Mouse (Mus musculus) kidney, postnatal 0 days (tissue): ENCODE measurements at regions not wholly inside any gene's neighbourhood (a gene's known extent, or its start where the extent isn't known, plus 50 kb on each side); places are given as distances from the start of the nearest gene placed in this dataset.

Source experiments
- ATAC-seq: fragments of 200-750 bp; cut with Nextera tagmentation; replicated peaks from 2 replicates; pipeline ENCODE4 v1.8.0; 2017; ENCODE audit warnings: low read depth, moderate number of reproducible peaks, moderate TSS enrichment, moderate library complexity; ENCODE audit not compliant: low FRiP score
- DNase-seq: peaks from one replicate; pipeline ENCODE4 v3.0.0-alpha.2; 2016; ENCODE audit warnings: low spot score
- H3K27ac ChIP-seq: fragments of 300-500 bp; sonication (generic); 2 replicates; pipeline ENCODE4 v1.5.1; 2014; ENCODE audit warnings: mild to moderate bottlenecking
- H3K27me3 ChIP-seq: fragments of 300-500 bp; sonication (generic); 2 replicates; pipeline ENCODE4 v1.6.1; 2014; ENCODE audit warnings: low read length, mixed read lengths; ENCODE audit not compliant: insufficient read depth
- H3K36me3 ChIP-seq: fragments of 300-500 bp; sonication (generic); 2 replicates; pipeline ENCODE4 v1.6.1; 2014; ENCODE audit warnings: low read length, mixed read lengths; ENCODE audit not compliant: insufficient read depth
- H3K4me1 ChIP-seq: fragments of 300-500 bp; sonication (generic); replicated peaks from 2 replicates; pipeline ENCODE4 v1.6.1; 2014; ENCODE audit warnings: antibody characterized with exemption, low read length, mixed read lengths; ENCODE audit not compliant: insufficient read depth
- H3K4me2 ChIP-seq: fragments of 300-500 bp; sonication (generic); 2 replicates; pipeline ENCODE4 v1.6.1; 2014; ENCODE audit warnings: mild to moderate bottlenecking, low read length, moderate library complexity, mixed read lengths
- H3K4me3 ChIP-seq: fragments of 300-500 bp; sonication (generic); replicated peaks from 2 replicates; pipeline ENCODE4 v1.5.1; 2014; ENCODE audit warnings: low read depth, low read length
- H3K9ac ChIP-seq: fragments of 300-500 bp; sonication (generic); 2 replicates; pipeline ENCODE4 v1.6.1; 2014; ENCODE audit warnings: low read depth, low read length
- H3K9me3 ChIP-seq: fragments of 300-500 bp; sonication (generic); replicated peaks from 2 replicates; pipeline ENCODE4 v1.6.1; 2016; ENCODE audit warnings: low read length, inconsistent platforms, mixed read lengths
- CTCF ChIP-seq: IDR thresholded peaks from 2 replicates; pipeline ENCODE4 v1.5.1; 2016; ENCODE audit warnings: antibody characterized with exemption, low read depth, mild to moderate bottlenecking, moderate library complexity
- WGBS: fragments of 180-500 bp; shearing (Covaris S2); extraction: QIAGEN DNeasy Blood & Tissue Kit; methylation state at CpG from one replicate; pipeline ENCODE4 v1.1.7; 2014; 5-methylcytosine and 5-hydroxymethylcytosine counted together

DNA sequence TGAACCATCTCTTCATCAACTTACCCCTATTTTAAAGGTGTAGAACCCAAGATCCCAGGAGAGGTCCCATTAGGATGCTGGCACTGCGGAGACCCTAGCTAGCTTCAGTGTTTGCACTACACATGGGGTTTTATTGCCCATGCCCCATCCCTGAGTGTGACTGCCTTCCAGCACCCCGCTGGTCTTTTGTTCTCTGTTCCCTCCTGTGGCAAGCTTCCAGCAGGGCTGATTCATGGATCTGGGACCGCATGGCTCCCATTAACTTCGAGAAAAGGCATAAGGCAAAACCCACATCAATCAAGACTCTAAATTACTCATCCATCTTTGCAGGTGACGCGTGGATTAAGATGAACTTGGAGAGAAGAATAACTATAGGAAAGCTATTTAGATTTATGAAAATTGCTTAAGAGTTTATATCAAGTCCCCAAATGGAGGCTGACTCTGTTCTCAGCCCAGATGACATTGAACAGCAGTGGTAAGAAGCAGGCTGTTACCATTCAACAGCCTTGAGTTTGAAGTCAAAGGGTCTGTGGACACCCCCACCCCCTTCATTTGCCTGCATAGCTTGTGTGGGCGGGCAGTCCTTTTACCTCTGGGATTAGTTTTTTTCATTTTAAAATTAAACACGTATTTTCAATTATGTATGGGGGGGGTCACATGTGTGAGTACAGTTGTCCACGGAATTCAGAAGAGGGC is 141.7 kb upstream of the Zfp618 start:
- no peak for TF ChIP-seq CTCF
- Histone ChIP-seq H3K9ac (no peak overlapping the region), H3K36me3 (no peaks in the 10 kb centered on the region), H3K27me3 (no peaks in the 10 kb centered on the region), H3K27ac (no peak overlapping the region), H3K4me2 (no peak overlapping the region), H3K4me1 (no peaks in the 10 kb centered on the region), H3K4me3 (no peak overlapping the region), H3K9me3 (no peaks in the 10 kb centered on the region)
- ATAC-seq (no peak), DNase-seq (no peak)
- 48% methylated on average over 9 of the region's 9 CpGs for WGBS

DNA sequence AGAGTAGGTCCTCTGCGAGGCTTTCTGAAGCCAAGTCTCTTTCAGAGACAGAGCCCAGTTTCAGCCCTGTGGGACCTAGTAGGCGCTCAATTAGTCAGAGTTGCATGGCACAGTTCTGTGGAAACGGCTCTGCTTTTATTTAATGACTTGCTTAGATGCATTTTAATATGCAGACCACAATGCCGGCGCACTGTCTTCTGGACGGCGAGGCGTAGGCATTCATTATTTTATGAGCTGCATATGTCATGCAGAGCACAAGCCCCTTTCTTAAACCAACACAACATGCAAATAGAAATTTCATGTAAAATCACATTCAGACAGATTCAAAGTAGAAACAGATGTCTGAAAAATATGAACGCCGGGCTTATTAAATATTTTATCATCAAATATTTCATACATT is 140.8 kb upstream of the Zfp618 start:
- ATAC-seq (no peak), DNase-seq (no peak)
- H3K4me2 ChIP-seq = no peak overlapping the region
- no peaks in the 10 kb centered on the region for H3K9me3 ChIP-seq
- H3K4me3 ChIP-seq = no peak overlapping the region
- H3K36me3 ChIP-seq = no peaks in the 10 kb centered on the region
- no peaks in the 10 kb centered on the region for H3K27me3 ChIP-seq
- no peak overlapping the region for H3K9ac ChIP-seq
- H3K4me1 ChIP-seq = no peaks in the 10 kb centered on the region
- 86% methylated on average over 10 of the region's 10 CpGs for WGBS
- TF ChIP-seq CTCF = no peak
- H3K27ac ChIP-seq = no peak overlapping the region

DNA sequence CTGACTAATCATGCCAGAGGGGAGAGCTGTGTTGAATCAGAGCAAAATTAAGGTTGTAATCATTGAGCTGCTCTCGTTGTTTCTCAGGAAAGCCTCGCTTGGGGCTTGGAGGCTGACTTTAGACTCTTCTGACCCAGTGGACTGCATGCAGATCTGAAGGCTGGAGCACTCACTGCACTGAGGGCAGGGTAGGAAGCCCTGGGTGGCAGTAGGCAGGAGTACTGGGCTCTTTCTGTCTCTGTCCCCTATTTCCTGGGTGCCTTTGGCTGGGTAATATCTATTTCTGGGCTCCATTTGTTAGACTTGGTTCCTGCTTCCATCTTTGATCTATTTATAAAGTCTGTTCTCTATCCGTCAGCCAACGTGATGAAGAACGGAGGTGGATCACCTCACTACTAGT is 140.1 kb upstream of the Zfp618 start:
- Histone ChIP-seq H3K9ac (no peak overlapping the region), H3K4me1 (no peaks in the 10 kb centered on the region), H3K9me3 (no peaks in the 10 kb centered on the region; the same call in 1 of the 2 replicates), H3K36me3 (no peaks in the 10 kb centered on the region), H3K4me2 (no peak overlapping the region), H3K4me3 (no peak overlapping the region), H3K27ac (no peak overlapping the region), H3K27me3 (no peaks in the 10 kb centered on the region)
- no peak for TF ChIP-seq CTCF
- ATAC-seq (no peak), DNase-seq (no peak)
- WGBS = 82% methylated on average over 5 of the region's 5 CpGs

DNA sequence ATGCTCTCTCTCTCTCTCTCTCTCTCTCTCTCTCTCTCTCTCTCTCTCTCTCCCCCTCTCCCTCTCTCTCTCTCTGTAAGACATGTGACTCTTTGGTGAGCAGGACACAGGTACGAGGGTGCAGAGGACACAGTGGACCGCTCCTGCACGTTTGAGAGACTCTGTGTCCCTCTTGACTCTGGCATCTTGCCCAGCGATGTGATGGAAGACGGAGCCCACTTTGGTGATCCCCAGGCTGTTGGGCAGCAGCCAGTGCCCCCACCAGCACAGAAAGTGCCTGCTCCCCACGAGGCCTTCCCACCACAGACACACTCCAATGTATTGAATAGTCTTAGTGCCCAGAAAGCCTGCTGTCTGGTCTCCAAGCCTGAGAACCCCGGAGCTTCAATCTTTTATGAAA is 136.4 kb upstream of the Zfp618 start:
- Histone ChIP-seq H3K9ac (no peak overlapping the region), H3K4me1 (no peaks in the 10 kb centered on the region), H3K9me3 (no peaks in the 10 kb centered on the region; the same call in 1 of the 2 replicates), H3K4me3 (no peak overlapping the region), H3K36me3 (no peaks in the 10 kb centered on the region), H3K27me3 (no peaks in the 10 kb centered on the region), H3K4me2 (no peak overlapping the region), H3K27ac (no peak overlapping the region)
- WGBS = 61% methylated on average over 7 of the region's 7 CpGs
- DNase-seq (no peak), ATAC-seq (no peak)
- no peak for TF ChIP-seq CTCF

DNA sequence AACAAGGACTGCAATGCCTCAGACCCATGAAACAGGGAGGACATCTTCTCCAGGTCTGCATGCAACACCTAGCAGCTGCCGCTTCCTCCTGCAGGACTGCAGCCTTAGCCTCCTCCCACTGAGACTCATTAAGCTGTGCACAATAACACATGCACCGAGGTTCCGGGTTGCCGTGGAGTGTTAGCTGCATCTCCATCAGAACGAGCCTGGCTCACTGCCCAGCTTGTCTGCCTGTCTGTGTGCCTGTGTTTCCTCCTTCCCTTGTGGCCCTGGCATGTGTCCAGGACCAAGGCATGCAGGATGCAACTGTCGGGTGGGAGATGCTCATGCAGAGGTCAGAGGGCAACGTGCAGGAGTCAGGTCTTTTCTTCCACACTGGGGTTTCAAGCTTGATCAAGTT is 131.4 kb upstream of the Zfp618 start:
- H3K4me1 ChIP-seq = no peaks in the 10 kb centered on the region
- no peak overlapping the region for H3K27ac ChIP-seq
- no peaks in the 10 kb centered on the region for H3K36me3 ChIP-seq
- H3K9me3 ChIP-seq = no peaks in the 10 kb centered on the region; the same call in 1 of the 2 replicates
- DNase-seq (peak; percentile 61), ATAC-seq (no peak)
- H3K4me3 ChIP-seq = no peak overlapping the region
- TF ChIP-seq CTCF = no peak
- H3K27me3 ChIP-seq = no peaks in the 10 kb centered on the region
- H3K9ac ChIP-seq = no peak overlapping the region
- 7% methylated on average over 7 of the region's 7 CpGs for WGBS
- no peak overlapping the region for H3K4me2 ChIP-seq

DNA sequence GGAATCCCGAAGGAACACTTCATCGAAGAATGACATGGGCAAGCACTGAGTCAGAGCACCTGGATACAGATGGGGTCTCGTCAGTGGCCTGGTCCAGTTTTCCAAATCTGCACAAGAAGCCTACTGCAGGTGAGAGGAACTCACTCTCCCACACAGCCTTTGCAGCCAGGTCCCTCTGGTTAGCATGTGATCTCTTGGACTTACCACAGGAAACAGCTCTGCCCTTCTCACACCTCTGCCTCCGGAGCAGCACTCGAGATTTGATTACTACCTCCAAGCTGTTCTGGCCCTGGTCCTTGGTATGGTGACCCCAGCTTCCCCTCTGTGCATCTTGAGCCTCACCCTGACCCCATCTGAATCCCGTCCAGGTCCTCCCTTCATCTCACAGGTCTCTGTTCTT is 128.5 kb upstream of the Zfp618 start:
- Histone ChIP-seq H3K4me3 (no peak overlapping the region), H3K4me1 (no peaks in the 10 kb centered on the region), H3K27ac (no peak overlapping the region), H3K9ac (no peak overlapping the region), H3K9me3 (no peaks in the 10 kb centered on the region), H3K36me3 (no peaks in the 10 kb centered on the region), H3K4me2 (no peak overlapping the region), H3K27me3 (no peaks in the 10 kb centered on the region)
- DNase-seq (peak; percentile 7), ATAC-seq (no peak)
- TF ChIP-seq CTCF = no peak
- 50% methylated on average over 6 of the region's 6 CpGs for WGBS

DNA sequence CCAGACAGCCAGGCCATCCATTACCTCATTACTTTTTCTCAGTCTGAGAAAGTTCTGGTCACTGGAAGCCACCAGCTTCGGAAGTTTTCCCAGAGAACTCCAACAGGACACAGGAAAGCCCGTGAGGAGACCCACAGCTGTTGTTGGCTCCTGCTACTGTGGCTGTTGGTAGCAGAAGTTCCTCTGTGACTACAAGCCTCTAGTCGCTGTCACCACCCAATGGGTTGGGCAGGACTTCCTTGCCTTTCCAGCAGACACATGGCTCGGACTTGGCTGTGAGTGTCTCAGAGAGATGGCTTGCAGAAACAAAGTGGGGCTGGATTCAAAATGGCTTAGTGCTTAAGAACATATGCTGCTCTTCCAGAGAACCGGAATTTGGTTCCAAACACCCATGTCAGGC is 114.8 kb upstream of the Zfp618 start:
- WGBS = 79% methylated on average over 5 of the region's 5 CpGs
- no peak for TF ChIP-seq CTCF
- DNase-seq (no peak), ATAC-seq (no peak)
- Histone ChIP-seq H3K36me3 (no peaks in the 10 kb centered on the region), H3K9me3 (no peaks in the 10 kb centered on the region), H3K4me2 (no peak overlapping the region), H3K4me1 (no peaks in the 10 kb centered on the region), H3K4me3 (no peak overlapping the region), H3K27me3 (no peaks in the 10 kb centered on the region), H3K27ac (no peak overlapping the region), H3K9ac (no peak overlapping the region)
